Mouse (Mus musculus) brain, embryonic 14.5 days (tissue): ENCODE data around the gene Ccdc167.

Experiments
- CTCF ChIP-seq: fragments of 200-500 bp; IDR thresholded peaks from 2 replicates; pipeline ENCODE4 v1.5.1; 2012; ENCODE audit warnings: inconsistent platforms, mild to moderate bottlenecking, moderate library complexity, borderline replicate concordance; ENCODE audit not compliant: insufficient read depth, insufficient read length; ENCODE audit errors: extremely low read depth
- POLR2A ChIP-seq: fragments of 200-500 bp; IDR thresholded peaks from 2 replicates; pipeline ENCODE4 v1.6.1; 2012; ENCODE audit warnings: mild to moderate bottlenecking, inconsistent platforms, borderline replicate concordance; ENCODE audit not compliant: poor library complexity, insufficient read depth, insufficient read length, severe bottlenecking; ENCODE audit errors: extremely low read depth

DNA sequence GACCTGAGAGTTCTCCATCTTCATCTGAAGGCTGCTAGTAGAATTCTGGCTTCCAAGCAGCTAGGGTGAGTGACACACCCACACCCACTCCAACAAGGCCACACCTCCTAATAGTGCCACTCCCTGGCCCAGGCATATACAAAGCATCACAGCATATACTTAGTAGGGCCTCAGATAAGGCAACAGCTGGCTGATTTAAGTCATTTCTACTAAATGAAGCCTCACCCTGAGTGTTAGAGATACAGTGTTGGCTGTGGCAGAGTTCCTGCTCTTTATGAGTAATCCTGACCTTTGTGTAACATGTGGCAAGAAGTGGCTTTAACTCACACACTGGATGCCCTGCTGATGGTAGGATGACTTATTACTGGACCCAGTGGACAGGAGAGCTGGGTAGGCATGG is 46.9 kb downstream of the Ccdc167 start:
- no peak for TF ChIP-seq CTCF
- TF ChIP-seq POLR2A = no peak
